Mouse (Mus musculus): ENCODE measurements at regions not wholly inside any gene's neighbourhood (a gene's known extent, or its start where the extent isn't known, plus 50 kb on each side); places are given as distances from the start of the nearest gene placed in this dataset.

DNA sequence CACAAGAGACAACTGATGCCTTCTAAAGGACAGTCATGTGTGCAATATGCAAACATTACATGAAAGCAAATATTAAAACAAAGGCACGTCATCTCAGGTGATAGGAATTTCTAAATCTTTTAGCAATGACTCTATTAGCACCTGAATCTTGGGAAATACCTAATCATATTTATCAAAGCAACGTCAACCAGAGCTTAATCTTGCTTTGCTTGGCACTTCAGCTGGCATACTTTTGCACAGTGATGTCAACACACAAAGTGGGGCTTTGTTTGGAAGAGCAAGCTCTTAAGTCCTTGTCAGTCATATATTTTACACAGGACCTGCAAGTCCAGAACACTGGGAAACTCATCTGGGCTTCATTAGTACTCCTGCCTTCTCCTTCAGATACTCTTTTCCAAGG lies 75.8 kb upstream of the Nr3c2 start:
- TF ChIP-seq POLR2A (IDR thresholded peaks at IDR 0.05; ENCODE audit: borderline replicate concordance, extremely low read depth, insufficient read depth, insufficient read length, poor library complexity, severe bottlenecking), result no peak
- no peak for TF ChIP-seq CTCF (IDR thresholded peaks at IDR 0.05; ENCODE audit: borderline replicate concordance, extremely low read depth, insufficient read depth, insufficient read length)
